Mouse (Mus musculus): ENCODE data around the gene Rab1b.

DNA sequence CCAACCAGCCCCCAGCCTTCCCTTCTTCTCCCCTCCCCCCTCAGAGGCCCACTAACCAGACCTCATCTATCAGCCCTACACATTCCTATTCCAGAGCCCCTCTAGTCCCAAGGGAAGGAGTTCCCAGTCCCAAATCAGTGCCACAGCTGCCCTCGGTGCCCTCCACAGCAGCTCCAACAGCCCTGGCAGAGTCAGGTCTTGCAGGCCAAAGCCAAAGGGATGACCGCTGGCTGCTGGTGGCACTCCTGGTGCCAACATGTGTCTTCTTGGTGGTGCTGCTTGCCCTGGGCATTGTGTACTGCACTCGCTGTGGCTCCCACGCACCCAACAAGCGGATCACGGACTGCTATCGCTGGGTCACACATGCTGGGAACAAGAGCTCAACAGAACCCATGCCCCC lies 36.9 kb downstream of the Rab1b start:
- TF ChIP-seq CTCF (IDR thresholded peaks at IDR 0.05; ENCODE audit: control insufficient read depth, insufficient read depth, insufficient replicate concordance, low read depth, low read length) (no peak), POLR2A (IDR thresholded peaks at IDR 0.05; ENCODE audit: control insufficient read depth, low read depth, low read length) (no peak)
